Mouse (Mus musculus) T-cell, adult 2 months (primary cell): ENCODE measurements around the gene Snurf.

Source experiments
- DNase-seq: peaks from one replicate; pipeline ENCODE4 v3.0.0; 2022; ENCODE audit warnings: low spot score

Gene Snurf

DNA sequence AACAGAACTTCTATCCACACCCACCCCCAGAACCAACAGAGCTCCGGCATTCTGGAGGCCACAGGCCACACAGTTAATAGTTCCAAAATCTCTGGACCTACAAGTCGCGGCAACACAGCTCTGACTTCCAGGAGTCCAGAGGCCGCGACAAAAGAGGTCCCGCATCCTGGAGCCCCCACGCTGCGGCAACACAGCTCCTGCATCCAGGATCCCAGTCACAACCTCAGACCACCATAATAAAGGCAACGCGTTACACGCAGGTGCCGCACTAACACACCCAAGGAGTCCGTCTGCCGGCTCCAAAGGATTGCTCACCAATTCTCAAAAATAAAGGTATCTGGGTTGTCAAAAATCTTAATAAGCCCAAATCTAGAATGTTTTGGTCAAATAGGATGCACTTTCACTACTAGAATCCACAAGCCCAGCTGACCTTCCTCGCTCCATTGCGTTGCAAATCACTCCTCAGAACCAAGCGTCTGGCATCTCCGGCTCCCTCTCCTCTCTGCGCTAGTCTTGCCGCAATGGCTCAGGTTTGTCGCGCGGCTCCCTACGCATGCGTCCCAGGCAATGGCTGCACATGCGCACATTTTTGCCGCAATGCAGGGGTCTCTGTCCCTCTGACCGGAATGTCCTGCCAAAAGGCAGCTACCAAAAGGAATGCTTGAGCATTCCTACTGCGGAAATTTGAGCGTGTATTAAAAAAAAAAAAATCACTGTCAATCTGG, at the start of gene Snurf, which contains the start of gene Gm38393:
Gene Snurf (minus strand): TSS at position 444 of the 725 bp plus-strand sequence.
Gene Gm38393 (minus strand): TSS at position 459 of the 725 bp plus-strand sequence.
- DNase-seq = peak; percentile 5

DNA sequence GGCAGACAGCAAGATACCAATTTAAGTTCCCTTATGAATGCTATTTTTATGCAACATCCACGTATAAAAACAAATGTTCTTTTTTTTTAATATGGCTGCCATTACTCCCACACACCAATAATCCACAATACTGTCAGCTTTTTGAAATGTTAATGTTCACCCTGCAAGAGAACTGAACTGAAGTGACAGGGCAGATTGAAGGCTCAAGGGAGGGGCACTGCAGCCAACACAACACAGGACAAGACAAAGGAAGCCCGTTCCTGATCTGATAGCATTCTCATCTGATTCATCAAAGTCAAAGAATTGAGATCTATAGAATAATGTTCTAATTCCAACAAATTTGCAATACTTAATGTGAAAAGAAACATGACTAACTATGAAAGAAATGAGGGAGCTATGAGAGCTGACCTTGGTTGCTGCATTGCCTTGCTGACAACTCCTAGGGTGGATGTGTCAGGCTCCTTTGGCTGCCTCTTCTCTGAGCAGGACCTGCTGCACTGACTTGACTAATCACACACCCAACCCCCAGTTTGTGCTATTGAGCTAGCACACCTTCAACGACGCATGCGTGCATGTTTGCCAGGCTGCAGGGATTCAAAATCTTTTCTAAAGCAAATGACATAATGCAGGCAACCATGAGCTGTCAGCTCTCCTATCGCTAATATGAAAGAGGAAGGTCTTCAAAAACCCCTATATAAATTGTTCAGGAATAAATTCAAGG, 42.8 kb upstream of the Snurf start:
- DNase-seq = no peak

DNA sequence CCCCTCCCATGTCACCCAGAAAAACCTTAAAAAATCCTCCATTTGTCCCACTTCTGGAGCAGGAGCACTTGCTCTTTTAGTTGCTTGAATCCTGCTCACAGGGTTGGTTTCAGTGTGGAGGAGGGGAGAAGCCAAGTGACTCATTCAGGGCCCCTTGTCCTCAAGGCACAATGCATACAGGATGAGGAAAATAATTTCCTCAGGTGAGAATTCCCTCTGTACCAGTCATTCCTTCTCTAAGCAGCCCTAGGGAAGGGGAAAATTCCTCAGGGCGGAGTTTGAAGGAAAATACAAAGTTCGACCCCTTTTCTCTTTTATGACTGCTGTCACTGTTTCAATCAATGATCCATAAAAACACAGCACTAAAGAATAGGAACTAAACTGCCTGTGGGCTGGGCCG, 8.3 kb upstream of the Snurf start:
- no peak for DNase-seq

DNA sequence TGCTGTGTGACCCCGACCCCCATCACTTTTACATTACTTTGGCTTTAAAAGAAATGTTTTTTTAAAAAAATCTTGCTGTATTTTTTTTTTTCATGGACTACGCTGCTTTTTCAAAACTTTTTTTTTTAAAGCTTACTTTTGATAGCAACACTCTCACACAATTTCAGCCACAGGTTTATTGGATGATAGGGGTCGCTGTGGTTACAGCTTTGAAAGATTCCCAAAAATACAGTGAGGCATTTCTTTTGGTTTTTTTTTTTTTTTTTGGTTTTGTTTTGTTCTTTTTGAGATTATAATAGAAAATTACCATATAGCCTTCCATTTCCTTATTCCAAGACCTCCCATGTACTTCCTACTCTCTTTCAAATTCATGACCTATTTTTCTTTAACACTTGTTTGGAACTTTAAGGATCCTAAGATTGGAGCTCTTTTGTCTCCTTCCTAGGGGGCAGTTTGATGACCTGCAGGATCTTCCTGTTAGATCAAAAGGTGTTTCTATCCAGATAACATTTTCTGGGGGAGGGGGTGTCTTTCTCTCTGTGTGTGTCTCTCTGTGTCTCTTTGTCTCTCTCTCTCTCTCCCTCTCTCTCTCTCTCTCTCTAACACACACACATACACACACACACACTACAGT, 3.0 kb upstream of the Snurf start:
- DNase-seq = no peak

DNA sequence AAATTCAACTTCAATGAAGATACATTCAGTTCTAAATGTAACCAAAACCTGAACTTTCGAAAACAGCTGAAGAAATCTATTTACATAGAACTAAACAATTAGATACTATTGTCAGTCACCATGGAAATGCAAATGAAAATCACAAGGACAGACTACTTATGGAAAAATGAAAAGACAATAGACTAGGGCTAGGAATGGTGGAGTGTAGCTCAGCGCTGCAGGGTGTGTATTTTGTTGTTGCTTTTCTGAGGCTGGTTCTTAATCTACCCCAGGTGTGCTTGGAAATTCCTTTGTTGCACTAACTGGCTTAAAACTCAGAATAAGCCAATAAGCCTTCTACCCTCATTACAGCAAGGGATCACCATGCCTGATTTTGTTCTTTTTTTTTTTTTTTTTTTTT, 1.4 kb upstream of the Snurf start:
- DNase-seq = no peak

DNA sequence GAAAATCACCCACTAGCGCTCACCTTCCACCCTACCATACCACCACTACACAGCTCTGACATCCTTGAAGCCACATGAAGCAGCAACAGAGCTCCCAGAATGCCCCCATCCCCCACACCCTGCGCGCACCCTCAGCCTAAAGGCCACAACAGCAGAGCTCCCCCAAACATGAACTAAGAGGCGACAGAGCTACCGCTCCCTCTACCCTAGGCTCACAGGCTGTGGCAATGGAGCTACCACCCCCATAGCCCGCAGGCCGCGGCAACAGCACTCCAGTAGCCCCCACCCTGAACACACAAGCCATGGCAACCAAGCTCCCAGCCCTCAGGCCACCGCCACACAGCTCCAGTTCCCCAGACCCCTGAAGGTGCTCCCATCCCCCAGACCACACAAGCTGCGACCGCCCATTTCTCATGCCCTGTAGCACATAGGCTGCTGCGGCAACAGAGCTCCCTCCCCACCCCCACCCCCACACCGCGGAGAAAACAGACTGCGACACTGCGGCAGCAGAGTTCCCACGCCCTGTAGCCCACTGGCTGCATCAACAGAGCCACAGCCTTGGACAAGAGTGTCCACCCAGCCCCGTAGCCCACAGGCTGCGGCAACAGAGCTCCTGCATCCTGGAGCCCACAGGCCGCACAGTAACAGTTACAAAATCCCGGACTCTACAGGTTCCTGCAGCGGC, 786 bp downstream of the Snurf start:
- peak; percentile 27 for DNase-seq

DNA sequence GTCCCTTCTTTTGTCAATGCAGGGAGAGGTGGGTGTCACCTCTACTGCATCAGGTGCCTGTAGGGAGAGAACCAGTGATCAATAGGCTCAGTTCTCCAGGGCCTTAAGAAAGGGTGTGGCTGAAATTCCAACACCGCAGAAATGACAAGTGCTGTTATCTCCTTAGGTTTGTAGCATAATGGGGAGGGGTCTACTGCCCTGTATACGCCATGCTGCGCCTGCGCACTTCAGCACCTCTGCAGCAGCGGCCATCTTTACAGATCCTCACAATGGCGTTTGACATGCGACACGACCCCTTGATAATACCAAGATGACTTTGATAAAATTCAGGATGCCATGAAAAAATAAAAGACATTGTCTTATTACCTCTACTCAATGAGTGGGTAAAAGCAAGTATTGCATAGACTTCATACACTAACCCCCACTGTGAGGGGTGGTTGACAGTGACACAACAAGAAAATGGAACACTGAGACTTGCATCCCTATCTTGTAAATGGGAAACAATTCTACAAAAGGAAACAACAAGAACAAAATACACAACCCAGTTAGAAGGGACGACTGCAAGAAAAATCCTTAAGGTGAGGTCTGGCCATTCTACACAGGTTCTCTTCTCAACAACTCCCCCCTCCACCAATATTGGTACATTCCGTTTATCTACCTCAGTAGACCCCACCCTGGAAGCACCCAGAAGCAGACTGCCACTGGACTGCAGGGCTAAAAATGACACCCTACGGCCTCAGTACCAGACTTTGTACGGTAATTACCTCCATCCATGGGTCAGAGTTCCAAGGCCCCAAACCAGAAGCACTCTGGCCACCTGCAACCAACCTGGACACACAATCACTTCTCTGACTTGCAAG, 1.6 kb downstream of the Snurf start:
- no peak for DNase-seq

DNA sequence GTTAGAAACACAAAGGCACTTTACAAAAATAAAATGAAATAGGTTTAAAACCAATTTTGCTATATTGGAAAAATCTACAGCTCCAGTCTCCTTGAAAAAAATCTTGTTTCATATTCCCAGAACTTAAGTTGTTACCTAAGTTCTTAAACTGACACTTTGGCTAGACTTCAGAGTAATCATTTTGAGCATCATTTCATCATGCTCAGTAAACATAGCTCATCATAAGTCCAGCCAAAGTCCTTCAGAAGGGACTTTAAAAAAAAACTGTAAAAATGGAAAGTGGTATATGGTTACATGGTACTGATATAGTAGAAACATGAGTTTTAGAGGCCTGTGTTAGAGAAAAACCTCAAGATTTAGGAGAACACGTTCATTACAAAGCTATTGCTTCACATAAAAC, 26.2 kb downstream of the Snurf start:
- no peak for DNase-seq
